Mouse (Mus musculus) gastrocnemius, postnatal 14 days (tissue): ENCODE measurements around the gene Gm49387. TPM values are rescaled to one million over a fixed set of nuclear protein-coding genes. Genes with fewer than 3 reads are reported as not detected.

ENCODE experiments used
- total RNA-seq, 2 experiments: library from RNA; stranded (reverse); gene quantifications; 2 replicates each; pipeline ENCODE4 v1.2.3; 2021

Gm49387 gene
- total RNA-seq, 2 experiments from 2014 or later = not detected

Other genes starting within 250 kb of the Gm49387 start
- gene Sh3bp5, start 204.8 kb downstream of the Gm49387 start, total RNA-seq = 10 to 100 TPM; 50.8 to 56.6 TPM
- gene Eaf1, start 146.5 kb downstream of the Gm49387 start, total RNA-seq = 10 to 100 TPM; 11.1 to 14.8 TPM
- gene Mettl6, start 145.8 kb downstream of the Gm49387 start, total RNA-seq = 10 to 100 TPM in 1 of 2 experiments, 1 to 10 TPM in 1; 9.5 to 10.6 TPM
- gene Colq, start 49.5 kb downstream of the Gm49387 start, total RNA-seq = 1 to 10 TPM; 8.3 to 9.4 TPM
- 1 to 10 TPM; 7.0 to 7.4 TPM for gene Btd, start 150 bp upstream of the Gm49387 start, total RNA-seq
- gene Hacl1, start 408 bp upstream of the Gm49387 start, total RNA-seq = 1 to 10 TPM; 7.3 to 8.1 TPM
- gene Ankrd28, start 189.8 kb upstream of the Gm49387 start, total RNA-seq = 10 to 100 TPM; 35.8 to 38.4 TPM